Mouse (Mus musculus) limb, embryonic 14.5 days (tissue): Measurements from ENCODE around the gene Kcnk3. TPM values are rescaled to one million over a fixed set of nuclear protein-coding genes. Genes with fewer than 3 reads are reported as not detected.

Experiments used
- ATAC-seq: fragments of 200-750 bp; cut with Nextera tagmentation; 2 replicates; pipeline ENCODE4 v1.8.0; 2017; ENCODE audit warnings: low read depth, moderate number of reproducible peaks, moderate TSS enrichment; ENCODE audit not compliant: low FRiP score
- DNase-seq: peaks from one replicate; pipeline ENCODE4 v3.0.0-alpha.2; 2015; ENCODE audit warnings: low spot score
- H3K27ac ChIP-seq: fragments of 300-500 bp; sonication (generic); replicated peaks from 2 replicates; pipeline ENCODE4 v1.5.1; 2014; ENCODE audit warnings: low read depth, mild to moderate bottlenecking, low read length, moderate library complexity, mixed read lengths
- H3K27me3 ChIP-seq: fragments of 300-500 bp; sonication (generic); 2 replicates; pipeline ENCODE4 v1.6.1; 2014; ENCODE audit warnings: low read length, mixed read lengths; ENCODE audit not compliant: control insufficient read depth, insufficient read depth
- H3K36me3 ChIP-seq: fragments of 300-500 bp; sonication (generic); 2 replicates; pipeline ENCODE4 v1.6.1; 2014; ENCODE audit warnings: mild to moderate bottlenecking, low read length, moderate library complexity, mixed read lengths; ENCODE audit not compliant: control insufficient read depth, insufficient read depth
- H3K4me1 ChIP-seq: fragments of 300-500 bp; sonication (generic); 2 replicates; pipeline ENCODE4 v1.6.1; 2014; ENCODE audit warnings: antibody characterized with exemption, low read length, mixed read lengths; ENCODE audit not compliant: control insufficient read depth, insufficient read depth
- H3K4me2 ChIP-seq: fragments of 300-500 bp; sonication (generic); replicated peaks from 2 replicates; pipeline ENCODE4 v1.6.1; 2014; ENCODE audit warnings: low read depth, mild to moderate bottlenecking, low read length, moderate library complexity; ENCODE audit not compliant: severe bottlenecking
- H3K4me3 ChIP-seq: fragments of 300-500 bp; sonication (generic); replicated peaks from 2 replicates; pipeline ENCODE4 v1.5.1; 2014; ENCODE audit warnings: low read length
- H3K9ac ChIP-seq: fragments of 300-500 bp; sonication (generic); 2 replicates; pipeline ENCODE4 v1.6.1; 2014; ENCODE audit warnings: mild to moderate bottlenecking, low read depth, low read length, moderate library complexity; ENCODE audit not compliant: severe bottlenecking
- H3K9me3 ChIP-seq: fragments of 300-500 bp; sonication (generic); 2 replicates; pipeline ENCODE4 v1.6.1; 2016; ENCODE audit warnings: low read length; ENCODE audit not compliant: control insufficient read depth
- POLR2A ChIP-seq: fragments of 200-500 bp; IDR thresholded peaks from 2 replicates; pipeline ENCODE4 v1.8.0; 2012; ENCODE audit warnings: inconsistent platforms, mild to moderate bottlenecking, moderate library complexity, borderline replicate concordance; ENCODE audit not compliant: insufficient read depth, insufficient read length; ENCODE audit errors: extremely low read depth
- WGBS: fragments of 180-500 bp; shearing (Covaris S2); extraction: QIAGEN DNeasy Blood & Tissue Kit; methylation state at CpG from one replicate; pipeline ENCODE4 v1.1.7; 2014; 5-methylcytosine and 5-hydroxymethylcytosine counted together
- polyA plus RNA-seq, 2 experiments: library from polyadenylated mRNA; depleted of rRNA in 1 of 2; stranded (reverse) in 1 of 2; unstranded in 1 of 2; fragments of >200 nt; fragmentation: Nextera tagmentation in 1 of 2; extraction: Ambion mirVana in 1 of 2; gene quantifications; 2 replicates each; pipeline versions ENCODE4 v1.2.1 to v1.2.3; 2012 to 2014

Gene Kcnk3
- polyA plus RNA-seq, 2 experiments, result 0.53 to 0.88 TPM

GRCm38 (mm10) chr5:30647396-30647795 is 59.4 kb downstream of the Kcnk3 start:
- no peaks in the 10 kb centered on the region for H3K9me3 ChIP-seq
- DNase-seq (no peak), ATAC-seq (no peak)
- H3K4me1 ChIP-seq, result peaks cover 12% of the 10 kb centered on the region
- 14% methylated on average over 9 of the region's 9 CpGs for WGBS
- H3K27ac ChIP-seq, result no peak overlapping the region
- peak overlapping the region; percentile 72 for H3K9ac ChIP-seq
- peak overlapping the region; percentile 88 for H3K4me2 ChIP-seq
- peak overlapping the region; percentile 80 for H3K4me3 ChIP-seq
- H3K36me3 ChIP-seq, result no peaks in the 10 kb centered on the region
- TF ChIP-seq POLR2A, result no peak
- H3K27me3 ChIP-seq, result no peaks in the 10 kb centered on the region

GRCm38 (mm10) chr5:30647815-30648560 is 60.0 kb downstream of the Kcnk3 start, which contains the start of gene Slc35f6:
Slc35f6 (plus strand) TSS chr5:30647933.
- 0 out of 2 replicates have a peak, but pooled peaks have one; percentile 30 for TF ChIP-seq POLR2A
- Histone ChIP-seq H3K4me3 (peak within 1 kb of the TSS; percentile 80), H3K9ac (peak within 1 kb of the TSS; percentile 72), H3K27me3 (no peaks in the 10 kb centered on the region), H3K36me3 (no peaks in the 10 kb centered on the region), H3K4me1 (peaks cover 12% of the 10 kb centered on the region), H3K4me2 (peak within 1 kb of the TSS; percentile 88), H3K9me3 (no peaks in the 10 kb centered on the region), H3K27ac (no peak within 1 kb of the TSS)
- under 1% methylated on average over 34 of the region's 38 CpGs for WGBS
- ATAC-seq (peak; percentile 94), DNase-seq (peak; percentile 84)

GRCm38 (mm10) chr5:30649558-30649957 is 61.6 kb downstream of the Kcnk3 start:
- no peak overlapping the region for H3K27ac ChIP-seq
- H3K27me3 ChIP-seq, result no peaks in the 10 kb centered on the region
- DNase-seq (no peak), ATAC-seq (no peak)
- H3K9me3 ChIP-seq, result no peaks in the 10 kb centered on the region
- H3K36me3 ChIP-seq, result peaks cover 2% of the 10 kb centered on the region
- no peak overlapping the region for H3K9ac ChIP-seq
- H3K4me3 ChIP-seq, result no peak overlapping the region
- TF ChIP-seq POLR2A, result no peak
- peaks cover 12% of the 10 kb centered on the region for H3K4me1 ChIP-seq
- no peak overlapping the region for H3K4me2 ChIP-seq
- WGBS, result 55% methylated on average over 4 of the region's 4 CpGs

GRCm38 (mm10) chr5:30650756-30651155 is 62.8 kb downstream of the Kcnk3 start:
- WGBS, result 83% methylated on average over 3 of the region's 3 CpGs
- H3K4me3 ChIP-seq, result no peak overlapping the region
- no peak overlapping the region for H3K4me2 ChIP-seq
- H3K27me3 ChIP-seq, result no peaks in the 10 kb centered on the region
- no peak overlapping the region for H3K27ac ChIP-seq
- DNase-seq (no peak), ATAC-seq (no peak)
- no peak for TF ChIP-seq POLR2A
- peaks cover 14% of the 10 kb centered on the region for H3K36me3 ChIP-seq
- H3K4me1 ChIP-seq, result peaks cover 12% of the 10 kb centered on the region
- no peaks in the 10 kb centered on the region for H3K9me3 ChIP-seq
- H3K9ac ChIP-seq, result no peak overlapping the region

- H3K27me3 ChIP-seq, result no peaks in the 10 kb centered on the region
- H3K4me2 ChIP-seq, result no peak overlapping the region
- WGBS, result 90% methylated on average over 3 of the region's 3 CpGs
- no peak overlapping the region for H3K4me3 ChIP-seq
- no peak overlapping the region for H3K9ac ChIP-seq
- TF ChIP-seq POLR2A, result no peak
- H3K4me1 ChIP-seq, result peaks cover 12% of the 10 kb centered on the region
- no peaks in the 10 kb centered on the region for H3K9me3 ChIP-seq
- peaks cover 22% of the 10 kb centered on the region for H3K36me3 ChIP-seq
- no peak overlapping the region for H3K27ac ChIP-seq
- DNase-seq (no peak), ATAC-seq (no peak)
Measured at GRCm38 (mm10) chr5:30651554-30651953, 63.6 kb downstream of the Kcnk3 start.

- no peak overlapping the region for H3K4me2 ChIP-seq
- no peaks in the 10 kb centered on the region for H3K27me3 ChIP-seq
- H3K27ac ChIP-seq, result no peak overlapping the region
- peaks cover 34% of the 10 kb centered on the region for H3K36me3 ChIP-seq
- peaks cover 8% of the 10 kb centered on the region for H3K4me1 ChIP-seq
- DNase-seq, result no peak
- H3K9me3 ChIP-seq, result no peaks in the 10 kb centered on the region
- 77% methylated on average over 6 of the region's 6 CpGs for WGBS
- no peak overlapping the region for H3K4me3 ChIP-seq
- ATAC-seq, result no peak
- no peak for TF ChIP-seq POLR2A
- no peak overlapping the region for H3K9ac ChIP-seq
Measured at GRCm38 (mm10) chr5:30653246-30653645, 65.3 kb downstream of the Kcnk3 start.
